Mouse (Mus musculus): ENCODE data around the gene Alg9.

DNA sequence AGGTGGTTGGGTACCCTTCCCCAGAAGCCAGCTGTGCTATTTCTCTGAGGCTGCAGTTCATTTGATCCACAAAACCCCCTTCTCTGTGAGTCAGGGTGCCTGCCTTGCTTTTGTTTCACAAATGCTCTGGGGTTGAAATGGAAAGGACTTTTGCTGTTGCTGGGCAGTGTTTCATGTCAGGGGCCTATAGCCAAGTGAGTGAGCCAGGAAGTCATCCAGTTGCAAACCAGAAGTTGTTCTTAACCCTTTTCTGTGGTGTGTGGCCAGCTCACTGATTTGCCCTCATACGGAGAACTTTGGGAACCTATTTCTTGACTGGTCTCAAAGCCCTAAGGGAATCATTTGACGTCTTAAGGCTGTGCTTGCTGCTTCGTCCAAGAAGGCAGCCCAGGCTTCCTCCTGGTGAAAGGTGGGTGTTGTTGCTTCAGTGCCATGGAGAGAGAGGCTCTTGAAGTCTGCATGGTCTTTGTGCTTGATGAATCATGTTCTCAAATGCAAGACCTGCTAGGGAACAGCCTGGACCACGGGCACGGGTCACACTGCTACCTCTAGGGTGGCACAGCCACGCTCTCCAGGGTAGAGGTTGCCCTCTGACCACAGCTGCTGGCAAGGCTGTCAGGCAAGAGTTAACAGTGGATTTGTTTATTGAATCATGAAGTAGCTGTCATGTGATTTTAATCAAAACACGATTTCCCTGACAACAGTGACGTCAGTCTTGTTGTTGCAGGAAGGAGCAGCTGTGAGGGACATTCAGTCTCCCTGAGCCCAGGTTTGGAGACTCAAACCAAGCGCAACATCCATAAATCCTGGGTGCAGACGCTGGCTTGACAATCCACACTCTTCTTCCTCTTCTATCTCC is 110.2 kb downstream of the Alg9 start:
- TF ChIP-seq POLR2A (IDR thresholded peaks at IDR 0.05; ENCODE audit: control insufficient read depth, extremely low read depth, insufficient read depth, low read length, poor library complexity) (no peak), CTCF (IDR thresholded peaks at IDR 0.05; ENCODE audit: borderline replicate concordance, control insufficient read depth, extremely low read depth, insufficient read depth, low read length, poor library complexity) (no peak)

Data from thymus, adult 2 months (tissue).